Mouse (Mus musculus) liver, postnatal 0 days (tissue): ENCODE results near the gene Atp6v1b1.

ENCODE experiments used
- CTCF ChIP-seq: sonication (generic); IDR thresholded peaks from 2 replicates; pipeline ENCODE4 v1.5.1; 2016; ENCODE audit warnings: antibody characterized with exemption, low read depth
- EP300 ChIP-seq: IDR thresholded peaks from 2 replicates; pipeline ENCODE4 v1.6.1; 2016; ENCODE audit warnings: antibody characterized with exemption, low read depth, mild to moderate bottlenecking

DNA sequence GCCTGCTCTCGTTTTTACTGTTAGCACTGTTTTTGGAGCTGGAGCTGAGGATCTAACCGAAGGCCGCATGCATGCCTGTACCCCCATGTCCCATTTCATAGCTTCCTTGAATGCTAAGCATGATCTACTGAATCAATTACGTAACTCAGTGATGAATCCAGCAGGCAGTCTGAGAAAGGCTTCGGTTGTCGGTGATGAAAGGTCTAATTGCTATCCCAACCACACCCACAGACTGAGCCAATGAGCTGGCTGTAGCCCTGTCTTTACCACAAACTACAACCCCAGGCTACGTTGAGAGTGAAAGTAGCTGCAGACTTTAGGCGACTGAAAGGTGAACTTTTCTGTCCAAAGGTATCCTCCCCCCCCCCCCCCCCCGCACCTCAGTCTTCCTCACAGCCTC lies 31.3 kb downstream of the Atp6v1b1 start:
- TF ChIP-seq CTCF: no peak
- no peak for TF ChIP-seq EP300
